Mouse (Mus musculus) G1E (cell line): Measurements from ENCODE around the gene Aktip. TPM values are rescaled to one million over a fixed set of nuclear protein-coding genes. Genes with fewer than 3 reads are reported as not detected.

ENCODE experiments used
- ATAC-seq: 2 replicates; pipeline ENCODE4 v1.8.0; 2016; ENCODE audit warnings: mild to moderate bottlenecking; ENCODE audit not compliant: insufficient number of reproducible peaks, poor library complexity, low FRiP score, severe bottlenecking; ENCODE audit errors: extremely low read depth
- DNase-seq: peaks from one replicate; pipeline ENCODE4 v3.0.0; 2012; ENCODE audit warnings: low spot score
- H3K27me3 ChIP-seq: 2 replicates; pipeline ENCODE4 v1.6.1; 2012; ENCODE audit warnings: mild to moderate bottlenecking, low read length, inconsistent platforms; ENCODE audit not compliant: insufficient read depth
- H3K36me3 ChIP-seq: replicated peaks from 2 replicates; pipeline ENCODE3; 2012; ENCODE audit warnings: mild to moderate bottlenecking, inconsistent platforms
- H3K4me1 ChIP-seq: 2 replicates; pipeline ENCODE4 v1.6.1; 2012; ENCODE audit warnings: low read depth, low read length, inconsistent platforms, mixed read lengths; ENCODE audit not compliant: insufficient read depth
- H3K4me3 ChIP-seq: 2 replicates; pipeline ENCODE4 v1.5.1; 2012; ENCODE audit warnings: low read depth, mild to moderate bottlenecking, inconsistent platforms, low read length, moderate library complexity, mixed read lengths
- H3K9me3 ChIP-seq: replicated peaks from 2 replicates; pipeline ENCODE4 v1.6.1; 2012; ENCODE audit warnings: inconsistent platforms
- CTCF ChIP-seq: IDR thresholded peaks from 2 replicates; pipeline ENCODE4 v1.5.1; 2012; ENCODE audit warnings: low read depth, low read length, inconsistent platforms, mixed read lengths
- GATA1 ChIP-seq: IDR thresholded peaks from 2 replicates; pipeline ENCODE4 v1.6.1; 2012; ENCODE audit warnings: borderline replicate concordance, low read length, inconsistent platforms, mixed read lengths
- GATA2 ChIP-seq: IDR thresholded peaks from 2 replicates; pipeline ENCODE4 v1.6.1; 2012; ENCODE audit warnings: low read depth, low read length, inconsistent platforms, borderline replicate concordance
- POLR2AphosphoS5 ChIP-seq: IDR thresholded peaks from 2 replicates; pipeline ENCODE4 v1.6.1; 2012; ENCODE audit warnings: low read depth, low read length, inconsistent platforms; ENCODE audit not compliant: insufficient replicate concordance
- TAL1 ChIP-seq: conservative IDR thresholded peaks from 2 replicates; pipeline ENCODE4 v1.6.1; 2012; ENCODE audit warnings: low read depth, low read length, inconsistent platforms, mixed read lengths
- polyA plus RNA-seq: library from polyadenylated mRNA; stranded (reverse); fragments of >175 nt; gene quantifications from 2 replicates; pipeline ENCODE4 v1.2.3, GENCODE M21; 2012
- total RNA-seq, 2 experiments: library from RNA; stranded (forward) in 1 of 2; stranded (reverse) in 1 of 2; fragments of 200-1000 nt in 1 of 2; fragments of >200 nt in 1 of 2; fragmentation: Nextera tagmentation in 1 of 2; gene quantifications; 2 replicates each; pipeline ENCODE4 v1.2.3; 2014 to 2017

The Aktip gene
- total and polyA plus RNA-seq, 3 experiments, result 2.4 to 18.3 (median 12.3) TPM

GRCm38 (mm10) chr8:91158617-91159016 lies 41.2 kb downstream of the Aktip start:
- Histone ChIP-seq H3K27me3 (peaks cover 4% of the 10 kb centered on the region), H3K9me3 (peaks cover 6% of the 10 kb centered on the region; the same call in 1 of the 2 replicates), H3K4me3 (no peak overlapping the region), H3K4me1 (no peaks in the 10 kb centered on the region; the same call in 1 of the 2 replicates), H3K36me3 (no peaks in the 10 kb centered on the region)
- no peak for TF ChIP-seq CTCF
- TF ChIP-seq GATA2, result no peak
- no peak for TF ChIP-seq POLR2AphosphoS5
- no peak for TF ChIP-seq GATA1
- no peak for TF ChIP-seq TAL1
- no peak for DNase-seq
- ATAC-seq, result no peak

GRCm38 (mm10) chr8:91154564-91154963 lies 45.2 kb downstream of the Aktip start:
- ATAC-seq (no peak), DNase-seq (no peak)
- no peaks in the 10 kb centered on the region for H3K36me3 ChIP-seq
- TF ChIP-seq GATA1 (no peak), POLR2AphosphoS5 (no peak), GATA2 (no peak), TAL1 (no peak), CTCF (no peak)
- peaks cover 11% of the 10 kb centered on the region for H3K4me1 ChIP-seq
- H3K27me3 ChIP-seq, result peaks cover 4% of the 10 kb centered on the region
- peaks cover 6% of the 10 kb centered on the region; the same call in 1 of the 2 replicates for H3K9me3 ChIP-seq
- H3K4me3 ChIP-seq, result no peak overlapping the region

GRCm38 (mm10) chr8:91153831-91154230 lies 45.9 kb downstream of the Aktip start:
- ATAC-seq, result no peak
- Histone ChIP-seq H3K36me3 (no peaks in the 10 kb centered on the region), H3K9me3 (peaks cover 6% of the 10 kb centered on the region; the same call in 1 of the 2 replicates), H3K4me3 (no peak overlapping the region), H3K27me3 (peaks cover 4% of the 10 kb centered on the region), H3K4me1 (peaks cover 18% of the 10 kb centered on the region)
- TF ChIP-seq TAL1, result no peak
- TF ChIP-seq GATA1, result no peak
- TF ChIP-seq GATA2, result no peak
- no peak for TF ChIP-seq POLR2AphosphoS5
- TF ChIP-seq CTCF, result no peak
- no peak for DNase-seq

GRCm38 (mm10) chr8:91151531-91151930 lies 48.2 kb downstream of the Aktip start:
- peaks cover 6% of the 10 kb centered on the region; the same call in 1 of the 2 replicates for H3K9me3 ChIP-seq
- ATAC-seq (no peak), DNase-seq (no peak)
- TF ChIP-seq TAL1 (no peak), POLR2AphosphoS5 (no peak), GATA1 (no peak), CTCF (no peak), GATA2 (no peak)
- H3K36me3 ChIP-seq, result no peaks in the 10 kb centered on the region
- peaks cover 26% of the 10 kb centered on the region for H3K4me1 ChIP-seq
- H3K4me3 ChIP-seq, result no peak overlapping the region
- H3K27me3 ChIP-seq, result peaks cover 4% of the 10 kb centered on the region; the same call in 1 of the 2 replicates

- TF ChIP-seq POLR2AphosphoS5, result no peak
- no peak for TF ChIP-seq CTCF
- TF ChIP-seq GATA1, result no peak
- TF ChIP-seq TAL1, result no peak
- TF ChIP-seq GATA2, result no peak
- H3K27me3 ChIP-seq, result peaks cover 6% of the 10 kb centered on the region; the same call in 1 of the 2 replicates
- peaks cover 26% of the 10 kb centered on the region for H3K4me1 ChIP-seq
- H3K36me3 ChIP-seq, result no peaks in the 10 kb centered on the region
- 0 out of 2 replicates have a peak, but pooled peaks cover 3% of the 10 kb centered on the region for H3K9me3 ChIP-seq
- no peak for ATAC-seq
- DNase-seq, result no peak
- H3K4me3 ChIP-seq, result no peak overlapping the region
Observed at GRCm38 (mm10) chr8:91149298-91149697, 50.5 kb downstream of the Aktip start.

GRCm38 (mm10) chr8:91148643-91149178 lies 51.1 kb downstream of the Aktip start:
- Histone ChIP-seq H3K4me3 (no peak overlapping the region), H3K4me1 (peaks cover 26% of the 10 kb centered on the region), H3K27me3 (peaks cover 6% of the 10 kb centered on the region; the same call in 1 of the 2 replicates), H3K36me3 (no peaks in the 10 kb centered on the region), H3K9me3 (no peaks in the 10 kb centered on the region)
- ATAC-seq (no peak), DNase-seq (no peak)
- no peak for TF ChIP-seq GATA2
- TF ChIP-seq POLR2AphosphoS5, result no peak
- TF ChIP-seq TAL1, result no peak
- TF ChIP-seq CTCF, result no peak
